18 mouse cellular contexts compared by ENCODE assay signal in genomic region chr12:98777509-98777908, GRCm38 (mm10).
"Had no signal": no experiment of that assay in that cellular context is flagged by ENCODE, and none has a peak within 500 bp of the region (broad histone marks: within the 10 kb centered on the region; RNA-seq: fewer than 3 reads in every experiment).

No protein-coding gene starts in this region.

- DNase-seq: gastrocnemius, adult 2 months; gastrocnemius, postnatal 10 days; gastrocnemius, postnatal 25 days; heart, adult 11 months; heart, adult 2 months; heart, postnatal 10 days; heart, postnatal 4 days; kidney, adult 18-20 months; kidney, adult 8-10 months; kidney, postnatal 14 days; kidney, postnatal 36 days; layer of hippocampus, adult 9-11 months; liver; liver, embryonic 13.5 days had no signal

- ATAC-seq: hindbrain, embryonic 16.5 days; inflammation-experienced regulatory T-cells, adult 6 months; intestine, embryonic 15.5 days; intestine, postnatal 0 days had no signal
